Mouse (Mus musculus) midbrain, embryonic 15.5 days (tissue): ENCODE data around the gene Rasgrf1. TPM values are rescaled to one million over a fixed set of nuclear protein-coding genes. Genes with fewer than 3 reads are reported as not detected.

Experiments
- ATAC-seq: fragments of 200-750 bp; cut with Nextera tagmentation; replicated peaks from 2 replicates; pipeline ENCODE4 v1.8.0; 2017; ENCODE audit warnings: moderate TSS enrichment
- H3K27ac ChIP-seq: fragments of 300-500 bp; sonication (generic); 2 replicates; pipeline ENCODE4 v1.5.1; 2015; ENCODE audit warnings: mild to moderate bottlenecking, inconsistent platforms
- H3K27me3 ChIP-seq: fragments of 300-500 bp; sonication (generic); replicated peaks from 2 replicates; pipeline ENCODE4 v1.6.1; 2015; ENCODE audit warnings: inconsistent platforms
- H3K36me3 ChIP-seq: fragments of 300-500 bp; sonication (generic); replicated peaks from 2 replicates; pipeline ENCODE4 v1.6.1; 2015; ENCODE audit warnings: inconsistent platforms
- H3K4me1 ChIP-seq: fragments of 300-500 bp; sonication (generic); 2 replicates; pipeline ENCODE4 v1.6.1; 2015; ENCODE audit warnings: inconsistent platforms
- H3K4me2 ChIP-seq: fragments of 300-500 bp; sonication (generic); 2 replicates; pipeline ENCODE4 v1.6.1; 2015; ENCODE audit warnings: inconsistent platforms, mild to moderate bottlenecking, moderate library complexity
- H3K4me3 ChIP-seq: fragments of 300-500 bp; sonication (generic); 2 replicates; pipeline ENCODE4 v1.5.1; 2015; ENCODE audit warnings: mild to moderate bottlenecking, inconsistent platforms
- H3K9ac ChIP-seq: fragments of 300-500 bp; sonication (generic); 2 replicates; pipeline ENCODE4 v1.6.1; 2015; ENCODE audit warnings: mild to moderate bottlenecking, inconsistent platforms
- H3K9me3 ChIP-seq: fragments of 300-500 bp; sonication (generic); 2 replicates; pipeline ENCODE4 v1.6.1; 2016; ENCODE audit warnings: inconsistent platforms
- WGBS: fragments of 180-500 bp; shearing (Covaris S2); methylation state at CpG from one replicate; pipeline ENCODE4 v1.1.7; 2015; ENCODE audit warnings: mixed read lengths; 5-methylcytosine and 5-hydroxymethylcytosine counted together
- polyA plus RNA-seq: library from polyadenylated mRNA; unstranded; fragments of >200 nt; fragmentation: Nextera tagmentation; extraction: Ambion mirVana; gene quantifications from 2 replicates; pipeline ENCODE4 v1.2.1, GENCODE M21; 2015

The Rasgrf1 gene
- polyA plus RNA-seq, result 4.4 and 5.3 TPM in 2 replicates

- Histone ChIP-seq H3K27ac (no peak within 1 kb of the TSS; the same call in 1 of the 2 replicates), H3K4me3 (peak within 1 kb of the TSS; percentile 61), H3K4me1 (peaks cover 26% of the 10 kb centered on the region), H3K9me3 (no peaks in the 10 kb centered on the region), H3K4me2 (peak within 1 kb of the TSS; percentile 88), H3K36me3 (no peaks in the 10 kb centered on the region), H3K9ac (peak within 1 kb of the TSS; percentile 46), H3K27me3 (peaks cover 61% of the 10 kb centered on the region)
- under 1% methylated on average over 60 of the region's 64 CpGs for WGBS
- ATAC-seq, result peak; percentile 84
Observed at GRCm38 (mm10) chr9:89909131-89910010, at the start of gene Rasgrf1. Gene Rasgrf1, plus strand, starts transcription at chr9:89909908.

DNA sequence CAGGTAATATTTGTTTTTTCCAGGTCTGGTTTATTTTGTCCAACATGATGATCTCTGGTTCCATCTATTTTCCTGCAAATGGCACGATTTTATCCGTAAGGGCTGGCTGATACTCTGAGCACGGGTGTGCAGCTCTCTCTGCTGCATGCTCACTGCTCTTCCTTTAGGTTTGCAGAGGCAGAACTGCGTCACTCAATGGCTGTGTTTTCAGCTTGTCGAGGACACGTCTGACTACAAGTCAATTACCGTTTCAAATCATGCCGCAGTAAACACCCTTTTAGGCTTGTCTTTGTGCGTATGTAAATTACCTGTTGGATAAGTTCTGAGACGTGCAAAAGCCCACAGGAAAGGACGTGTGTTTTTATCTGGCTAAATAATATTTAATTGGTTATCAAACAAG lies 49.6 kb upstream of the Rasgrf1 start:
- H3K4me2 ChIP-seq, result no peak overlapping the region

GRCm38 (mm10) chr9:89860584-89860983 lies 49.1 kb upstream of the Rasgrf1 start:
- Histone ChIP-seq H3K4me2 (no peak overlapping the region), H3K27ac (no peak overlapping the region), H3K36me3 (no peaks in the 10 kb centered on the region), H3K4me1 (peaks cover 6% of the 10 kb centered on the region; the same call in 1 of the 2 replicates), H3K4me3 (no peak overlapping the region), H3K9me3 (no peaks in the 10 kb centered on the region), H3K27me3 (no peaks in the 10 kb centered on the region), H3K9ac (no peak overlapping the region)
- 45% methylated on average over 6 of the region's 6 CpGs for WGBS
- 0 out of 2 replicates have a peak, but pooled peaks have one; percentile 17 for ATAC-seq

More for the DNA sequence above, 49.6 kb upstream of the Rasgrf1 start:
- ATAC-seq, result 0 out of 2 replicates have a peak, but pooled peaks have one; percentile 41
- Histone ChIP-seq H3K4me3 (no peak overlapping the region), H3K4me1 (peaks cover 6% of the 10 kb centered on the region; the same call in 1 of the 2 replicates), H3K27me3 (no peaks in the 10 kb centered on the region), H3K9me3 (no peaks in the 10 kb centered on the region), H3K27ac (no peak overlapping the region), H3K36me3 (no peaks in the 10 kb centered on the region), H3K9ac (no peak overlapping the region)
- 47% methylated on average over 11 of the region's 11 CpGs for WGBS

GRCm38 (mm10) chr9:89867141-89867540 lies 42.6 kb upstream of the Rasgrf1 start:
- H3K9me3 ChIP-seq, result no peaks in the 10 kb centered on the region
- H3K27ac ChIP-seq, result no peak overlapping the region
- H3K27me3 ChIP-seq, result peaks cover 29% of the 10 kb centered on the region
- WGBS, result 30% methylated on average over 4 of the region's 4 CpGs
- ATAC-seq, result no peak
- peaks cover 8% of the 10 kb centered on the region for H3K4me1 ChIP-seq
- H3K4me2 ChIP-seq, result no peak overlapping the region
- no peak overlapping the region for H3K9ac ChIP-seq
- H3K4me3 ChIP-seq, result no peak overlapping the region
- no peaks in the 10 kb centered on the region for H3K36me3 ChIP-seq

DNA sequence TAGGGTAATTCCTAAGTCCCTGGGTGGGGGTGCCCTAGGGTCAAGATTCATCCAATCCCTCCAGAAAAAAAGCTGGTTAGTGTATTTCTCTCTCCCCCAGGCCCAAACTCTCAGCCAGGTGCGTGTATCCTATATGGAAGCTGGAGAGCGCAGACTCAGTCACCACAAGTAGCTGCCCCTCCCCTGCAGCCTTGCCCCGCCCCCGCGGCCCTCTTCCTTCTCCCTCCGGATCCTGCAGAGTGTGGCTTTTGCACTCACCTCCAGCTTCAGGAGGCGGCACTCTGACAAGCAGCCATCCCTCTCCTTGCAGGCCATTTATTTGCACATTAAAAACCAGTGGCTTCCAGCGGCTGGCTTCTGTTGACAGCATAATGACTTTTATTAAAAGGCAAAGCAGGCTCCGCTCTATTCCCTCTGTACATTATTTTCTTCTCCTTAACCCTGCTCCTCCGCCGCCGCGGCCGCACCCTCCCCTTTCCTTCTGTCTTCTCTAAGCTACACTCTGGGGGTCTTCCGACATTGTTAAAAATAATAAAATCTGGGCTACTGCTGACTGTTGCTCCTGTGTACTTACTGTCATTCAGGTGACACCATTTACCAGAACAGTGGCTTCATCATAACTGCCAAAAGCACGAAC lies 41.5 kb upstream of the Rasgrf1 start:
- Histone ChIP-seq H3K9me3 (no peaks in the 10 kb centered on the region), H3K36me3 (no peaks in the 10 kb centered on the region), H3K4me3 (peak overlapping the region; percentile 27), H3K27ac (0 out of 2 replicates have a peak overlapping the region, but pooled peaks have one; percentile 11), H3K9ac (no peak overlapping the region), H3K4me1 (peaks cover 8% of the 10 kb centered on the region), H3K27me3 (peaks cover 32% of the 10 kb centered on the region), H3K4me2 (peak overlapping the region; percentile 45)
- 3% methylated on average over 16 of the region's 16 CpGs for WGBS
- peak; percentile 80 for ATAC-seq

GRCm38 (mm10) chr9:89869594-89869993 lies 40.1 kb upstream of the Rasgrf1 start:
- Histone ChIP-seq H3K9ac (no peak overlapping the region), H3K9me3 (no peaks in the 10 kb centered on the region), H3K27me3 (peaks cover 43% of the 10 kb centered on the region), H3K27ac (no peak overlapping the region), H3K4me2 (no peak overlapping the region), H3K36me3 (no peaks in the 10 kb centered on the region), H3K4me3 (no peak overlapping the region), H3K4me1 (peaks cover 8% of the 10 kb centered on the region)
- WGBS, result 13% methylated on average over 2 of the region's 2 CpGs
- no peak for ATAC-seq

- 11% methylated on average over 8 of the region's 8 CpGs for WGBS
- no peak for ATAC-seq
- H3K9me3 ChIP-seq, result no peaks in the 10 kb centered on the region
- H3K4me1 ChIP-seq, result peaks cover 8% of the 10 kb centered on the region
- H3K9ac ChIP-seq, result no peak overlapping the region
- H3K4me2 ChIP-seq, result no peak overlapping the region
- no peaks in the 10 kb centered on the region for H3K36me3 ChIP-seq
- no peak overlapping the region for H3K27ac ChIP-seq
- no peak overlapping the region for H3K4me3 ChIP-seq
- H3K27me3 ChIP-seq, result peaks cover 54% of the 10 kb centered on the region
Observed at GRCm38 (mm10) chr9:89870531-89871150, 39.1 kb upstream of the Rasgrf1 start.

- Histone ChIP-seq H3K9ac (no peak overlapping the region), H3K27ac (no peak overlapping the region), H3K4me3 (no peak overlapping the region), H3K4me1 (peaks cover 8% of the 10 kb centered on the region), H3K36me3 (no peaks in the 10 kb centered on the region), H3K9me3 (no peaks in the 10 kb centered on the region), H3K4me2 (no peak overlapping the region), H3K27me3 (peaks cover 60% of the 10 kb centered on the region)
- no peak for ATAC-seq
- 64% methylated on average over 6 of the region's 6 CpGs for WGBS
Observed at GRCm38 (mm10) chr9:89872137-89872536, 37.6 kb upstream of the Rasgrf1 start.

DNA sequence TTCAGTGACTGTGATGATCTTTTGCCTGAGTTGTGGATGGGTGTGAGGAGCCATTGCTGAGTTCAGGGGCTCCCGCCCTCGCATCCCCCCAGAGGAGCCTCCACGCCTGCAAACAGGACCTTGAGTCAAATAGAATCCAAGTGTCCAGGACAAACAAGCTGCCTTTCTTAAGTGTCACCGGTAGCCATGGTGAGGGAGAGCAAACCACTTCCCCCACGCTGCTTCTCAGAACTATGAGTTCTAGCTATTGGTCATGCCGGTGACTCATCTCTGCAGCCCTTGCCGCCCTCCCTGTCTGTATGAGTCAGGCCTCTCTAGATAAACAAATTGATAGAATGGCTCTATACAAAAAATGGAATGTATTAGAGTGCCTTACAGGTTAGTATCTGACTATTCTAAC lies 35.3 kb upstream of the Rasgrf1 start:
- no peak overlapping the region for H3K9ac ChIP-seq
- no peak overlapping the region for H3K4me2 ChIP-seq
- ATAC-seq, result no peak

GRCm38 (mm10) chr9:89875551-89875950 lies 34.2 kb upstream of the Rasgrf1 start:
- no peak overlapping the region for H3K9ac ChIP-seq
- H3K9me3 ChIP-seq, result no peaks in the 10 kb centered on the region
- no peak for ATAC-seq
- WGBS, result 60% methylated on average over 5 of the region's 5 CpGs
- peaks cover 39% of the 10 kb centered on the region for H3K27me3 ChIP-seq
- H3K4me3 ChIP-seq, result no peak overlapping the region
- no peak overlapping the region for H3K27ac ChIP-seq
- no peak overlapping the region for H3K4me2 ChIP-seq
- H3K4me1 ChIP-seq, result no peaks in the 10 kb centered on the region
- no peaks in the 10 kb centered on the region for H3K36me3 ChIP-seq

More for the DNA sequence above, 35.3 kb upstream of the Rasgrf1 start:
- 61% methylated on average over 7 of the region's 7 CpGs for WGBS
- Histone ChIP-seq H3K27ac (no peak overlapping the region), H3K4me1 (no peaks in the 10 kb centered on the region), H3K4me3 (no peak overlapping the region), H3K9me3 (no peaks in the 10 kb centered on the region), H3K36me3 (no peaks in the 10 kb centered on the region), H3K27me3 (peaks cover 42% of the 10 kb centered on the region)

DNA sequence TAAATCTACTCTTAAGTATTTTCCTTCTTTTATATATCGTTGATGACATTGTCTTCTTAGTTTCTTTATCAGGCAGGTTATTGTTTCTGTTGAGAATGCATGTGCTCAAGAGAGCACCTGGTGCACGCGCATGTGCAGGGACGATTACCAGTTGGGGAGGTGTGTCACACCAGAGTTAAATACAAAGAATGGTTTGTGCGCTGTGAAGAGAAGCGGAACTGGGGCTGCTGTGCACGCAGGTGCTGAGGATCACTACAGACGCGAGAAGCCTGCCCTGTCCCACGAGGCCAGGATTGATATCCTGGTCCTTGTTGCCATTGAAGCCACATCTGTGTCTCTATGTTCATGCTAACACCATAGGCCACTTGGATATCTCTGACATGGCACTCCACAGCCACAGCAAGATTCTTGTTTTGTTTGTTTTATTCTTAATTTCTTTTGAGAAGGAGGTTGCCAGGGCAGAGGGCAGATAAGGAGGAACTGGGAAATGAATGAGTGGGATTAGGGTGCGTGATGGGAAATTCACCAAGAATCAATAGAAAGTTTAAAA lies 31.2 kb upstream of the Rasgrf1 start:
- Histone ChIP-seq H3K9me3 (no peaks in the 10 kb centered on the region), H3K4me3 (no peak overlapping the region), H3K27me3 (peaks cover 28% of the 10 kb centered on the region), H3K4me1 (no peaks in the 10 kb centered on the region), H3K27ac (no peak overlapping the region), H3K4me2 (no peak overlapping the region), H3K9ac (no peak overlapping the region), H3K36me3 (no peaks in the 10 kb centered on the region)
- ATAC-seq, result no peak
- 53% methylated on average over 11 of the region's 11 CpGs for WGBS

GRCm38 (mm10) chr9:89879574-89879973 lies 30.1 kb upstream of the Rasgrf1 start:
- H3K27ac ChIP-seq, result no peak overlapping the region
- peak; percentile 86 for ATAC-seq
- peaks cover 24% of the 10 kb centered on the region for H3K27me3 ChIP-seq
- peak overlapping the region; percentile 27 for H3K4me2 ChIP-seq
- H3K4me3 ChIP-seq, result no peak overlapping the region
- no peak overlapping the region for H3K9ac ChIP-seq
- WGBS, result 72% methylated on average over 31 of the region's 31 CpGs
- no peaks in the 10 kb centered on the region for H3K36me3 ChIP-seq
- H3K9me3 ChIP-seq, result no peaks in the 10 kb centered on the region
- H3K4me1 ChIP-seq, result no peaks in the 10 kb centered on the region
